Mouse (Mus musculus): ENCODE data around the gene Ptbp3.

The Ptbp3 gene

DNA sequence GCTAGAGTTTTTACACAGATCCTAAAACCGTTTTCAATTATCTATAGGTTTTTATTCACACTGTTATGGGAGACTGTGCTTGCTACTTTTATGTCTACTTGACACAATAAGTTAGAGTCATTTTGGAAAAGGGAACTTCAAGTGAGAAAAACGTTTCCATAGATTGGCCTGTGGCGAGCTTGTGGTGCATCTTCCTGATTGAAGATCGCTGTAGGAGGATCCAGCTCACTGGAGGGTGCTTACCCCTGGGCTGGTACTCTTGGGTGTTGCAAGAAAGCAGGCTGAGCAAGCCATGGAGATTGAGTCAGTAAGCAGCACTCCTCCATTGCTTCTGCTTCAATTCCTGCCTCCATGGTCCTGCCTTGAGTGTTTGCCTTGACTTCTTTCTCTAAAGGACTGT lies 113.2 kb downstream of the Ptbp3 start:
- no peak for DNase-seq (ENCODE audit: low spot score)

DNA sequence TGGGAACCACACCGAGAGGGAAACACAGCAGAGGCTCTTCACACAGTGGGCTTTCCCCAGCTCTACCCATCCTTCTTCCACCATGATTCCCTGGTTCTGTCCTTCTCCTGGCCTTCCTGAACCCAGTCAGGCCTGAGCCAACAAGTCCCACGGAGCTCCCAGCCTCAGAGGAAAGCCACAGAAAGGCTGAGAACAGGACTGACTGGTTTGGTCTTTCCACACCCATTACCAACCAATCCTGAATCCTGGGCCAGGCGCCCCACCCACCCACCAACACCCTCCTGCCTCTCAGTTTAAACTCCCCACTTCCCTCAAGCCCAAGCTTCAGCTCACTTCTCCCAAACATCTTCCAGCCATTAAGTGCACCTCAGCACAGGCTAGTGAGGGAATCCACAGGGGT lies 115.1 kb downstream of the Ptbp3 start:
- no peak for DNase-seq (ENCODE audit: low spot score)

DNA sequence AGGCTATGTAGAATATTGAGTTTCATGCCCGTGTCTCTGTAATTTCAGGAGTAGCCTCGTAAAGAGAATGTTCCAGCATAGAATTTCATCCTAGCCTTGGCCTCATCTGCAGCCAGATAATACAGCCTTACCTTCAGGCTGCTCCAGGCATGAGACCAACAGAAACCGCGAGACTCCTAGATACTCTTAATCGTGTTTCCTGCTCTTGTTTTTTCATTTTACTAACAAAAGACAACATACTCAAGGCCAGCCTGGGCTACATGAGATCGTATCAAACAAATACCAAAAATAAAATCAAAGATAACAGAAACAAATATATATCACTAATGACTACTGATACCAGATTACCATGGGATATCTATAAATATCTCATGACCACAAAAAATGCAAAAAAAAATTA lies 120.0 kb downstream of the Ptbp3 start:
- no peak for DNase-seq (ENCODE audit: low spot score)

DNA sequence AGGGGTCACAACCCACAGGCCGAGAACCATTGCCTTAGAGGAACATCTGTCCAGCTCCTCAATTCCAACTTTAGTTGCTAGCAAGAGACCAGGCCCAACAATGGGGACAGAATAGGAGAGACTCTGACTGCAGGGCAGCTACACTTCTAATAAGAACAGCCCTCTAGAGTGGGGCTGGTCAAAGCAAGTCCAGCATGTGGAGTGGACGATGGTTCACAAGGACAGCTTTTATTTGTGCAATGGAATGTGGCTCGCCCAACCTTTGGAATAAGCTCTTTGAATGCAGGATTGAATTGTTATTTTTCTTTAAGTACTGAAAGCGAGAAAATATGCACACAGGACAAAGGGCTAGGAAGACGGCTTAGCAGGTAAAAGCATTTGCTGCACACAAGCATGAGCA lies 122.7 kb downstream of the Ptbp3 start:
- DNase-seq (ENCODE audit: low spot score) = no peak

DNA sequence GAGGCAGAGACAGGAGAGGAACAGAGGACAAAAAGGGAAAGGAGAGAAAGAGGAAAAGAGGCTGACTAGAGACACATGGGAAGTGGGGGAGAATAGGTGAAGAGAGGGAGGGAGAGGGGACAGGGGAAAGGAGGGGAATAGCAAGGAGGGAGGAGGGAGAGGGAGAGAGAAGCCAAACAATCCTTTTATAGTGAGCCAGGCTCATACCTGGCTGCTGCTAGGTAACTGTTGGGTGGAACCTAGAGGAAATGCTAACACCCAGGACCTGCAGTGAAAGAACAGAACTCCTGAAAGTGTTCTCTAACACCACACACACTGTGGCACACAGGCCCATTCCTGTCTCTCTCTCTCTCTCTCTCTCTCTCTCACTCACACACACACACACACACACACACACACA lies 126.4 kb downstream of the Ptbp3 start:
- DNase-seq (ENCODE audit: low spot score) = no peak

DNA sequence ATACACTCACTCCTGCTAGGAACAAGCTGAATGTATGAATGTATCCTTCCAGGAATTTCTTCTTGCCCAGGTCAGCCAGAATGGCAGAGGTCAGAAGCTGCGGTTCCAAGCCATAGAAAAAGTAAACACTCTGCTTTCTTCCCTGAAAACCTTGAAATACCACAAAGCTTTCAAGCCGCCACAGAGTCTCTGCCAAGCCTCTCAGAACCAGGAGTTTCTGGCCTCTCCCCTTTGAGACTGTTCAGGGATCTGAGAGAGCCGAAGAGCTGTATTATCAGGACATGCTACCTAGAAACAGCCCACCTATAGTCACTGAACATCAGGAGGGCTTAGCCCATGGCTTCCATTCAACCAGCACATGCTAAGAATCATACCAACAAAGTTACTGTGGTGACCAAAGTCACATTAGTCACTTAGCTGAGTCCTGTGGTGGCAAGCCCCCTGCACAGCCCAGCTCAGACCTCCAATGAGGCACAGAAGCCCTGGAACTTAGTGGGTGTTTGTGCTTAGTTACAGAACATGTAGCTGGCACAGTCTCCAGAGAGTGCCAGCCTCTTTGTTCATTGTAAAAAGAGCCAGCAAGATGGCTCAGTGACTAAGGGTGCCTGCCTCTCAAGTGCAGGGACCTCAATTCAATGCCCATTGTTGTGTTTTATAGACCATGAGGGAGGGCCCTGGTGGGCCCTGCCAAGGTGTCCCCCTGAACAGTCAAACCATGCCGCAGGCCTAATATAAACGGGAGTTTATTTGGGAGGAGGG lies 127.0 kb downstream of the Ptbp3 start:
- DNase-seq (ENCODE audit: low spot score) = no peak
